Mouse (Mus musculus) thymus, postnatal 14 days (tissue): ENCODE data around the gene Prrc2a.
"Not testable (repeated sequence)": the region's sequence is repeated elsewhere in the genome, so short reads cannot be mapped to it uniquely, and the experiment has no call there.

ENCODE experiments used
- DNase-seq: peaks from one replicate; pipeline ENCODE4 v3.0.0; 2021

Gene Prrc2a

GRCm38 (mm10) chr17:35131500-35132173 is 33.1 kb downstream of the Prrc2a start, which contains the start of gene Apom:
TSS of gene Apom (minus strand) at chr17:35132050.
- no peak for DNase-seq

- no peak for DNase-seq
Observed at GRCm38 (mm10) chr17:35131038-35131437, 33.7 kb downstream of the Prrc2a start.

GRCm38 (mm10) chr17:35128996-35129395 is 35.7 kb downstream of the Prrc2a start:
- no peak for DNase-seq

GRCm38 (mm10) chr17:35127017-35127416 is 37.7 kb downstream of the Prrc2a start:
- no peak for DNase-seq

GRCm38 (mm10) chr17:35126206-35126611 is 38.5 kb downstream of the Prrc2a start, which contains the start of gene D17H6S53E:
TSS of gene D17H6S53E (plus strand) at chr17:35126373.
- peak; percentile 92 for DNase-seq

- DNase-seq: no peak
Observed at GRCm38 (mm10) chr17:35125578-35125977, 39.1 kb downstream of the Prrc2a start.

- no peak for DNase-seq
Observed at GRCm38 (mm10) chr17:35125081-35125480, 39.6 kb downstream of the Prrc2a start.

GRCm38 (mm10) chr17:35124261-35124896 is 40.3 kb downstream of the Prrc2a start:
- not testable (repeated sequence) for DNase-seq

GRCm38 (mm10) chr17:35123287-35123686 is 41.4 kb downstream of the Prrc2a start:
- not testable (repeated sequence) for DNase-seq

- DNase-seq: peak; percentile 53
Observed at GRCm38 (mm10) chr17:35121871-35122303, 42.8 kb downstream of the Prrc2a start, which contains the start of gene Csnk2b. TSS of gene Csnk2b (minus strand) at chr17:35122053.

GRCm38 (mm10) chr17:35121143-35121799 is 43.4 kb downstream of the Prrc2a start, which contains the start of gene Gpank1:
TSS of gene Gpank1 (plus strand) at chr17:35121455.
- peak; percentile 99 for DNase-seq

GRCm38 (mm10) chr17:35120745-35121142 is 44.0 kb downstream of the Prrc2a start:
- no peak for DNase-seq

- peak; percentile 73 for DNase-seq
Observed at GRCm38 (mm10) chr17:35115046-35116019, 49.4 kb downstream of the Prrc2a start, which contains the start of gene Ly6g5b. TSS of gene Ly6g5b (minus strand) at chr17:35115428.

- no peak for DNase-seq
Observed at GRCm38 (mm10) chr17:35111774-35112173, 52.9 kb downstream of the Prrc2a start.

GRCm38 (mm10) chr17:35108097-35108496 is 56.6 kb downstream of the Prrc2a start, which contains the start of gene Ly6g5c:
TSS of gene Ly6g5c (plus strand) at chr17:35108279.
- DNase-seq: no peak

GRCm38 (mm10) chr17:35106522-35106921 is 58.2 kb downstream of the Prrc2a start:
- DNase-seq: no peak

GRCm38 (mm10) chr17:35105740-35106389 is 58.8 kb downstream of the Prrc2a start:
- DNase-seq: peak; percentile 56

- DNase-seq: no peak
Observed at GRCm38 (mm10) chr17:35104754-35105153, 59.9 kb downstream of the Prrc2a start.

GRCm38 (mm10) chr17:35104079-35104478 is 60.6 kb downstream of the Prrc2a start:
- no peak for DNase-seq

- DNase-seq: no peak
Observed at GRCm38 (mm10) chr17:35103221-35103690, 61.4 kb downstream of the Prrc2a start.

- no peak for DNase-seq
Observed at GRCm38 (mm10) chr17:35102299-35102698, 62.4 kb downstream of the Prrc2a start.
